Mouse (Mus musculus) adrenal gland, adult 18-20 months (tissue): ENCODE measurements around the gene Ep400. TPM values are rescaled to one million over a fixed set of nuclear protein-coding genes. Genes with fewer than 3 reads are reported as not detected.

Experiments
- DNase-seq, 2 experiments: peaks; one replicate each; pipeline ENCODE4 v3.0.0; 2021 to 2022; ENCODE audit warnings: low spot score in 2 of 2
- long read RNA-seq, 2 experiments: library from polyadenylated mRNA; stranded (forward); transcript quantifications; one replicate each; pipeline ENCODE4 v2.0.0; 2021
- total RNA-seq, 2 experiments: library from RNA; stranded (reverse); gene quantifications; 1 replicate in 1 of 2; 2 replicates in 1 of 2; pipeline ENCODE4 v1.2.3; 2021

Gene Ep400
- 10 to 100 TPM; 66.1 to 82.2 TPM for total RNA-seq
- long read RNA-seq, experiment 1, partial matches to known transcripts = 2 of 3 reads
- long read RNA-seq, experiment 1, other reads (novel, unspliced or antisense) = 1 of 3 reads
- long read RNA-seq, experiment 2, partial matches to known transcripts = 5 of 6 reads
- long read RNA-seq, experiment 2, other reads (novel, unspliced or antisense) = 1 of 6 reads

- DNase-seq = peak; percentile 100
Measured at GRCm38 (mm10) chr5:110770448-110771158, at the start of gene Ep400. TSS of gene Ep400 (minus strand) at chr5:110770717.

- peak; percentile 99 for DNase-seq
Measured at GRCm38 (mm10) chr5:110809667-110810325, 39.3 kb upstream of the Ep400 start, which contains the start of gene Ulk1. TSS of gene Ulk1 (minus strand) at chr5:110810097.

DNA sequence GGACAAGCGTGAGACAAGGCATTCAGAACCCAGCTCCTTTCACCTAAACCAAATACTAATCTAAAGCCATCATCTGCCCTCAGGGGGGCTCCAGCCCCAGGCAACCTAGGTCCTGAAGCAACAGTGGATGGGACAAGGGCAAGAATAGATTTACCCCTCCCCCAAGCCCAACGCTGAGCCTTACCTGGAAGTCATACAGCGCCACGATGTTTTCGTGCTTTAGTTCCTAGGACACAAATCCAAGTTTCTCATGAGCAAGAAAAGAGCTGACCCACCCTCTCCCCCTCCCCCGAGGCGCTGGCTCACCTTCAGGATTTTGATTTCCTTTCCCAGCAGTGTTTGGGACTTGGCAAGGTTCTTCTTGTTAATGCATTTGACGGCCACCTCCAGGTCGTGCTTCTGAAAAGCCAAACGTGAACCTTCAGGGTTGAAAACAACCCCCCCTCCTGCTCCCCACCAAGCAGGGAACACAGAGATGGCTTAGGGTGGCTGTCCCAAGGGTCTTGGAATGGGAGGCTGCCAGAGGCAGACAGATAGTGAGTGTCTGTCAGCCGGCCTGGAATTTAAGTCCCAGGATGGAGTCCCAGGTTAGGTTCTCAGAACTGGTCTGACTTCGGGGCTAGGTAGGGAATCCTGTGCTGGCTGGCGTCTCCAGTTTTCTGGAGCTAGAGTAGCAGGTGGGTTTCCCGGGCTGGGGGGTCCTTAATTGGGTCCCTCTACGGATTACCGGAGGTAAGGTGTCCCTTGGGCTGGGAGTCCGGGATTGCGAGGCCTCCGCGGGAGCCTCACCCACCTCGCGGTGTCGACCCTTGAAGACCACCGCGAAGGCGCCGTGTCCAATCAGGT lies 38.5 kb upstream of the Ep400 start:
- peak in 1 of 2 experiments; percentile 44 for DNase-seq

DNA sequence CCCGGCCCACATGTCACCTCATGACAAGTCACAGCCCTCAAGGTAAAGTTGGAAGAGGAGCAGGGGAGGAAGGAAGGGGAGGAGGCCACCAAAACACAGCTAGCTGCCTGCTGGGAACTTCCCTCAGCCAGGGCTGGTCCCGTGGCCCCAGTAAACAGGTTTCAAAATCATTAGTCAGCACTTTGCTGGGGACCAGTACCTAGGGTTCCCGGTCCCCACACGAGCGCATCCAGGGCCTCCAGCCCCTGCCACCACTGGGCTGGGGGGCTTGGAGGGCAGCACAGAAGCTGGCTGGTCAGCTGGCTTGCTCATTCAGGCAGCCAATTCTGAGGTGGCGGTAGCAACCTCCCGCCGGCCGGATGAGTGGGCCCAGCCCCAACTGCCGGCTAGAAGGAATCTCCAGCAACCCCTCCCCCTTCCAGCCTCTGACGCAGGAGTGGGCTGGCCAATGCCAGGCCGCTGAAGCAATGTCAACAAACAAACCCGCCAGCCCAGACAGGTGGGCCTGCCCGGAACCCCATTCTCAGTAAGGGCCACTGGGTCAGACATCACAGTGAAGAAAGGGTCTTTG lies 37.6 kb upstream of the Ep400 start:
- peak; percentile 77 to 84 for DNase-seq

- DNase-seq = no peak
Measured at GRCm38 (mm10) chr5:110807453-110807852, 36.9 kb upstream of the Ep400 start.

DNA sequence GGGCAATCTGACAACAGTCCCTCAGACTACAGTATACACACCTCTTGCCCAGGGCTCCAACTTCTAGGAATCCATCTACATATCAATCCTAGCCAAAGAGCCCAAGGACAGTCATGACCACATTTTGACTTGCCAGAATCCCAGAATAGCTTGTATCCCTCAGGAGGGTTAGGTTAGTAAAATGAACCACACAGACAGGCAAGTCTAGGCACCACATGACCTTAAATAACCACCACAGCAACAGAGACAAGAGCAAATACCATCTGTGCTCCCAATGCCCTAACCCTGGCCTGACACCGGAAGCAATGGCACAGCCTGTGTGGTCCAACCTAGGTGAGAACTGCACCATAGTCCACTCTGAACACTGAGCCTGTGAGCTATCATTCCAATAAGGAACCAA lies 36.2 kb upstream of the Ep400 start:
- no peak for DNase-seq

- DNase-seq = no peak
Measured at GRCm38 (mm10) chr5:110806154-110806553, 35.6 kb upstream of the Ep400 start.

DNA sequence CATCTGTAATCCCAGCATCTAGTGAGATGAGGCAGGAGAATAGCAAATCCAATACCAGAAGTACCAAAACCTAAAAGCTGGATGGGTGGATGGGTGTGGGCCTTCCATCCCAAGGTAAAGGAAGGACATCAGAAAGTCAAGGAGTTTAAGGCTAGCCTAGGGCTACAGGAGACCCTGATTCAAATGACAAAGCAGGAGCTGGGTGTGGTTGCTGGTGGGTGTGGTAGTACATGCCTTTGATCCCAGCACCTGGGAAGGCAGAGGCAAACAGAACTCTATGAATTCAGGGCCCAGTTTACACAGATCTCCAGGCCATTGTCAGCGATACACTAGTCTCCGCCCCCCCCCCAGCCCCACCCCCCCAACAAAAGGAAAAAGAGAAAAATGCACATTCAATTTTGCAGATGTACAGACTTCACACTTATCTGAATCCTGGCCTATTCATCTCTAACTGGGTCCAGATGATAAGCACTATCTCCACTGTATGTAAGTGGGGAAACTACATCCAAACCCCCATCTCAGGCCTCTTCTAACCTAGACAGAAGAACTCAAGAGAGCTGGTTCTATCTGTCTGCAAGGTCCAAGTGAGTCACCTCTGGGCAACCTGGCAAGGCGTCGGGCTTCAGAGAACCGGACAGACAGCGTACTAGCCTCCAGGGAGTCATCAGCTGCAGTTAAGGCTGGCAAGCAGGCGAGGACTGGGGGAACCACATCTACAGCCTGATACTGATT lies 33.7 kb upstream of the Ep400 start:
- no peak for DNase-seq

DNA sequence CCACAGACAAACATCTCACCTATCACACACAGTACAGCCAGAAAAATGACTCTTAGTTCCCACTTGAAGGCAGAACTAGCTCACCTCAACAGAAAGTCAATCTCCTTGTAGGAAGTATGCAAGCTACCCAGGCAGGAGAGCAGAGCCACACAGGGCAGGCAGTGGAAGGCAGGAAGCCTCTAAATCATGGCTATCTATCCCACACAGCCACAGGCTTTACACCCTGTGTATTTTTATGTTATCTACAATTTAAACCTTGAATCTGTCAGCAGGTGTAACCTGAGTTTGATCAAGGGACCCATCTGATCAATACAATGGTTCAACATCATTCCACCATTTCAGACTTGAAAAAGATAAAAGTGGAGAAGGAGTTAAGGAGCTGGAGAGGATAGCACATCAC lies 32.3 kb upstream of the Ep400 start:
- DNase-seq = no peak

DNA sequence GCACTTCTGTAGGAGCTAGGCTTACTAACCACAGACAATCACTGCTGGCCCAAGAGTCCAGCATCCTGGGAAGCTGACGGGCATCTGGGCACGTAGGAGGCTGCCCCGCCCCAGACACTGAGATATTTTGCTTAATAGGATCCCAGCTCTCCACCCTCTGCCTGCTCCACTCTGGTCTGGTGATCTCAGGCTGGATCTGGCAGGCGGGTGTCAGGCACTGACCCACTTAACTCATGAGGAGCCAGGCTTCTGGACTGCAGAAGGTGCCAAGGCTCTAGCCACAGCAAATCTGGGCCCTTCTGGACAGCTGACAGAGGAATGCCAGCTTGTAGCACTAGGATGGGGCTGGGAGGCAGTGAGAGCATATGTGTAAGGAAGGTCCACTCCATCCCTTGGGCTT lies 31.7 kb upstream of the Ep400 start:
- no peak for DNase-seq

GRCm38 (mm10) chr5:110801036-110801624 lies 30.6 kb upstream of the Ep400 start:
- no peak for DNase-seq

DNA sequence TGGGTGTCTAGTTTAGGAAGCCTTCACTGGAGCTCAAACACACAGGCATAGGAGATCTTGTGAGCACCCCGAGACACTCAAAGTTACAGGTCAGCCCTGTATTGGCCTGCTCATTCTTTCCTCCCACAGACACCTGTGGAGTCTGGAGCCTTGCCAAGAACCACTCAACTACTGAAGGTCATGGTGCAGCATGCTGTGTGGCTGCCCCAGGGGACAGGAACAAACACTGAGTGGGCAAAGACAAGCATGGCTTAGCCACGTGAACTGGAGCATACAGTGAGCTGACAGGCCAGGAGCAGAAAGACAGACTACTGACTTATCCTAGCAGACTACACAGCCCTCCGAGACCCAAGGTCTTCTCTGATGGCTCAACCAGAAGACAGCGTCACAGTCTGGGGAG lies 27.2 kb upstream of the Ep400 start:
- no peak for DNase-seq

- no peak for DNase-seq
Measured at GRCm38 (mm10) chr5:110794363-110794762, 23.8 kb upstream of the Ep400 start.

DNA sequence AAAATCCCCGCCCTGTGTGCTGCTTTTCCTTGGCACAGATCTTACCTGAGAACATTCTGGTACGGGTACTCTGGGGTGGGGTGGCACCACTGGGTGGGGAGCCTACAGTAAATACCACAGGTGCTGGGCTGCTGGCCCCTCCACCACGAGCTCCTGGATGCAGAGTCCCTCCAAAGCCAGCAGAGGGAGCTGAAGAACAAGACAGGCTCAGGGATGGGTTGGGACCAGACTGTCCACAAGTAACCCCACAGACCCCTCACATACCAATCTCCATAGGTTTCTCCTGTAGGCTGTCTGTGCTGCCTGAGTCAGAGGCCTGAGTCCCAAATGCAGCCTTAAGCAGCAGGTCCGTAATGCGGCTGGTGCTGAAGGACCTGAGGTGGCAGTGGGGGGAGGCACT lies 18.2 kb upstream of the Ep400 start:
- DNase-seq = no peak

DNA sequence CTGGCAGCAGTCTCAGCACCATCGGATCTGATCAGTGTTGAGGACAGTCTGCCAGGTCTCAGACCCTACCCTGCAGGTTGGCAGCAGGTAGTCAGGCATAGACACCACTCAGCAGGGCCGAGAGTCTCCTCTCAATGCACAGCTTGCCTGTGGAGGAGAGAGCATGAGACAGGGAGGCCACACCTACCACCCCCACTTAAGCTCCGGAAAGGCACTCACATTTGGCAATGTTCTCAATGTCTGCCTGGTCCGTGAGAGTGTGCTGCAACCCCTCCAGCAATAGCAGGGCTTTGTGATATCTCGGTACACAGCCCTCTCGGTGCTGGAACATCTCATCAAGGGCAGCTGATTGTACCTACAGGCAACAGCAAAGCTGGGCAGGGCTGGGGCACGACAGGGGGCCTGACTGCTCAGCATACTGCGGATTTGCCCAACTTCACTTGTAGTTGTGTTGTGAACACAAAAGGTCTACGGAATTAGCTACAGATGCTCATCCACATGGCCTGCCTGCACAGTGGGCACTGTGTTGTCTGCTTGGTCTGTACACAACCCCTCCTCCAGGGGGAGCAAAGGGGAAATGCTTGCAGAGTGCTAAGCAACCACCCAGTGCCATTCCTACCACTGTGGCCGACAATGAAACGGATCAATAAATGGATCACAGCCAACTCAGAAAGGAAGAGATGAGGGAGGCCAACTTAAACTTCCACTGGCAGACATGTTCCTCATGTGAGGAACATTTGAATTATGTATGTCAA lies 15.7 kb upstream of the Ep400 start:
- DNase-seq = no peak

GRCm38 (mm10) chr5:110783150-110783549 lies 12.6 kb upstream of the Ep400 start:
- no peak for DNase-seq

- no peak for DNase-seq
Measured at GRCm38 (mm10) chr5:110781529-110782238, 11.2 kb upstream of the Ep400 start.

- no peak for DNase-seq
Measured at GRCm38 (mm10) chr5:110780761-110781528, 10.4 kb upstream of the Ep400 start.
